Mouse (Mus musculus) left cerebral cortex, postnatal 10 days (tissue): ENCODE measurements around the gene Tex50. TPM values are rescaled to one million over a fixed set of nuclear protein-coding genes. Genes with fewer than 3 reads are reported as not detected.

ENCODE experiments used
- DNase-seq, 2 experiments: peaks; one replicate each; pipeline ENCODE4 v3.0.0; 2021 to 2022; ENCODE audit warnings: low spot score in 2 of 2, mixed read lengths in 1 of 2; ENCODE audit errors: extremely low spot score in 1 of 2
- intact Hi-C: fragments of 180-260 bp; cut with DNase I; formaldehyde crosslinking; loops from one replicate; pipeline ENCODE4 v1.15.1; 2025
- total RNA-seq, 2 experiments: library from RNA; stranded (reverse); gene quantifications; 2 replicates each; pipeline ENCODE4 v1.2.3; 2021

Gene Tex50
- total RNA-seq, 2 experiments from 2014 or later = not detected

DNA sequence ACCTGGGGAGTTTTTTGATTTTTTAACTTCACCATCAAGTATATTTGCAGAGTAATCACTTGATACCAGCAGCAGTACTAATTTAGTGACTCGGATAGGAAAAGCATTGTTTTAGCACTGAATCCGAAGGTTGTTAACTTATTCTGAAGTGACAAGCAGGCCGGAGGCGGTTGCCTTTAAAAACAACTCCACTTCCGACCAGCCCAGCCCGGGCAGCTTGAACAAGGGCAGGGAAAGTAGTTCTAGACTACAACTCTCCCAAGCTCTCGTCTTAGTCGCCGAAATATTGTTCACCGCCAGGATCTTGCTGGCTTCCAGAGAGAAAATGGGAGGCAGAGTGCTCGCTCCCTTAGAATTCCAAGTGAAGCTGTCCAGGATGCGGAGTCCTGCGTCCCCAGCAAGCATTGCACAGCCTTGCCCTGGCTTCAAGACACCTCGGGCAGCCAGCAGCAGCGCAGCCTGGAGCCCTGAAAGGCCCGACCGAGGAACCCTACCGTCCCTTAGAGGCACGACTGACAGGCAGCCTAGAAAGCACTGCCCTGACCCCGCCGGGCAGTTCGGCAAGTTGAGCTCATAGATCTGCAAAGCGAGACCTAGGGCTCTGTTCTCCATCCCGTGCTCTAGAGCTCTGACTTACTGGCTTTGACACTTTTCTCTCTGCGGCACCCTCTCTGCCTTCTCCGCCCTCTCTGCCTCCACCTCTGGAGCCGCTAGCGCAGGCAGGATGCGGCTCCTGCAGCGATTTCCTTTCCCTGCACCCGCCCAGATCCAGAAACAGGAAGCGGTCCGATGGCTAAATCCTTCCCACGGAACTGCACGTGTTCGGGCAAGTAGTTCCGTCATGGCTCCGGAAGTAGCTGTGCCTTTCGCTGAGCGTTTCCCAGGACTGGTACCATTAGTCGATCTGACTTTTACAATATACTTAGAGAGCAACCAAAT lies 28.1 kb downstream of the Tex50 start, which contains the start of gene Klhl20:
Gene Klhl20 (minus strand): TSS at position 786 of the 939 bp plus-strand sequence.
- DNase-seq = peak; percentile 93 to 96
- intact Hi-C loops = no loop called here

DNA sequence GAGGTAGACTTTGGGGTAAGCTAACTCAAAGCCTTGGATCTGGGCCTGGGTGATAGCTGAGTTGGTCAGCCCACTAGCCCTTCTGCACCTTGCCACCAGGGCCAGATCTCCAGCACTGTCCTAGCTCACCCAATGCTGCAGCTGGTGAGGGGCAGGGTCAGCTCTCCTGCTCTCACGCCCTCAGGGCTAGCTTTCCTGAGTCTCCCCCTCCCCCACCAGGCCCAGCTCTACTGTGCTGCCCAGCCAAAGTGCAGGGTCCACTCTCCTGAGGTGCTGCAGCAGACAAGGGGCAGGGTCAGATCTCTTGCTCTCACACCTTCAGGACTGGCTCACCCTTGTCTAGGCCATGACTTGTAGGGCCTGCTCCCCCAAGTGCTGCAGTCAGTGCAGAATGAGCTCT lies 32.7 kb downstream of the Tex50 start:
- intact Hi-C loops = no loop called here

DNA sequence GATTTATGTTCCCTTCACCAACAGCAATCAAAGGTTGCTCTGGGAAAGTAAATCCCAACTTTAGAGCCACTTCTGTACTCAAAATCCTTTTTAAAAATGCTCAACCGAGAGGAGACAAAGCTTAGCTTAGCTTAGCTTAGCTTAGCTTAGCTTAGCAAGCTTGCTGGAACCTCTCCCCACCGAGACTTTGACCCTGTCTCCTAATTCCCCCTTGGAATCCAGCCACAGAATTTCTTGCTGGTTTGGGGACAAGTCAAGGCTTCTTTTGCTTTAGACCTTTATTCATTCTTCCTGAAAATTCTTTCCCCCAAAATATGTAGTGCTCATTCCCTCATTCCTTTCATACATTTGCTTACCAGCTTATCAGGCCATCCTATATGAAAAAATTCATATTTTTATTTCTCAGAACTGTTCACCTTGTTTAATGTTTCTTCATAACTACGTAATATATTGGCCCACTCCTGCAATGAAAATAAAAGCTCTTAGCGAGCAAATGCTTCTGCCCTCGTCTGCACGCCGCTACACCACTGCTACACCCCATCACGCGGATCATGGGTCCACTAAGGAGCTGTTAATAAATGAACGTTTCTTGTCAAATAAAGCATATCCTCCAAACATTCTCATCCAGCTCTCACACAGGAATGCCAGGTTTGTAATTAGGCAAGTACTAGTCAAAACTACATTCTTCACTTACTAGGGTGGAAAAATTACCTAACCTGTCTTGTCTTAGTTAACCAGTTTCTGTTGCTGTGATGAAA lies 36.3 kb downstream of the Tex50 start:
- no peak for DNase-seq
- intact Hi-C loops = no loop called here

More for the DNA sequence above, 32.7 kb downstream of the Tex50 start:
- no peak for DNase-seq

DNA sequence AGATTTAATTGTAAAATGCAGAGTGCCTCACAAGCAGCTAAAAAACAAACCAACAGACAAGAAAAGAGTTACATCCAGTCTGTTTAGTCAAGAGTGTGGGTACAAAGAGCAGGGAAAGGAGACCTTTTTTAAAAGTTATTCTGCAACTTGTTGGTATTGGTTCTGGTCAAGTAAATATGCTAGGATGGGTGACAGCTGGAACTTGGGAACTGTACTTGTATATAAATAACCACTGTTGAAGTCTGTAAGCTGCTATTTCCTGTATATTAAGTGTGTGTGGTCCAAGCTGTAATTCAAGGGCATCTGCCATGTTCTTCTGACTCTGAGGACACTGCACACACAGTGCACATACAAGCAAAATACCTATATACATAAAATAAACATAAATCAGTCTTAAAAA lies 44.5 kb downstream of the Tex50 start:
- intact Hi-C loops = no loop called here
- DNase-seq = no peak

DNA sequence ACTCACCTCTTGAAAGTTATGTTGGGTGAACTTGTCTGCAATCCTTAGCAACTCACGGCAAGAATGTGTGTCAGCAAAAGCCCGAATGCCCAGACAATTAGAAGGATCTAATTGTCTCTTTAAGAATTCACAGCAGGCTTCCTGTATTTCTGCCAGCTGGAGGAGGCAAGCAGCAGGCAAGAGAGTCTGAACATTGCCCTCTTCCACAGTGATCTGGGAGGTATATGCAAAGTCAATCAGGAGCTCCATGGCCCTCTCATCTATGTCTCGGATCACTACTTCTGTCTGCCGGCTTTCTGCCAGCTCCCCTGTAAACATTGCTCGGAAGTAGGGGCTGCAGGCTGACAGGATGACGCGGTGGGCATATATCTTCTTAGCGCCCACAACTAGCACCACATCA lies 49.9 kb downstream of the Tex50 start:
- no peak for DNase-seq
- intact Hi-C loops = no loop called here

Other genes with a start within 250 kb of the Tex50 start
- gene Serpinc1, start 180.7 kb downstream of the Tex50 start, total RNA-seq = under 1 TPM; 0.11 to 0.24 TPM
- 10 to 100 TPM; 18.4 to 29.5 TPM for gene Zbtb37, start 124.5 kb downstream of the Tex50 start, total RNA-seq
- gene Dars2, start 88.7 kb downstream of the Tex50 start, total RNA-seq = 10 to 100 TPM; 23.3 to 27.8 TPM
- gene Cenpl, start 88.6 kb downstream of the Tex50 start, total RNA-seq = 1 to 10 TPM; 2.1 to 2.3 TPM
- gene Klhl20, start 27.8 kb downstream of the Tex50 start, total RNA-seq = 10 to 100 TPM; 19.5 to 20.1 TPM
- 10 to 100 TPM; 39.6 to 45.7 TPM for gene Ankrd45, start 16.6 kb downstream of the Tex50 start, total RNA-seq
- 100 to 1,000 TPM; 192 to 206 TPM for gene Prdx6, start 91.9 kb upstream of the Tex50 start, total RNA-seq
- gene Tnfsf4, start 236.1 kb upstream of the Tex50 start, total RNA-seq = not detected